Mouse (Mus musculus) heart, adult 2 months (tissue): ENCODE measurements around the gene Tanc2. TPM values are rescaled to one million over a fixed set of nuclear protein-coding genes. Genes with fewer than 3 reads are reported as not detected.

Experiments
- DNase-seq, 2 experiments: peaks; one replicate each; pipeline ENCODE4 v3.0.0; 2021
- H3K27ac ChIP-seq: fragments of 200-600 bp; 2 replicates; pipeline ENCODE4 v1.8.1; 2022
- H3K27me3 ChIP-seq: fragments of 200-500 bp; 2 replicates; pipeline ENCODE4 v1.6.1; 2012; ENCODE audit warnings: mild to moderate bottlenecking, low read length, inconsistent platforms, mixed read lengths; ENCODE audit not compliant: control insufficient read depth, insufficient read depth
- H3K36me3 ChIP-seq: fragments of 200-500 bp; 2 replicates; pipeline ENCODE4 v1.6.1; 2012; ENCODE audit warnings: low read length, inconsistent platforms; ENCODE audit not compliant: control insufficient read depth, insufficient read depth
- H3K4me1 ChIP-seq: fragments of 200-500 bp; 2 replicates; pipeline ENCODE4 v1.6.1; 2011; ENCODE audit warnings: low read length; ENCODE audit not compliant: control insufficient read depth, insufficient read depth
- H3K4me3 ChIP-seq: fragments of 200-600 bp; 2 replicates; pipeline ENCODE4 v1.8.1; 2022
- H3K79me2 ChIP-seq: fragments of 200-500 bp; replicated peaks from 2 replicates; pipeline ENCODE4 v1.6.1; 2012; ENCODE audit warnings: mild to moderate bottlenecking, inconsistent platforms, low read length, moderate library complexity, mixed read lengths; ENCODE audit not compliant: control insufficient read depth, insufficient read depth
- H3K9ac ChIP-seq: fragments of 200-500 bp; 2 replicates; pipeline ENCODE4 v1.6.1; 2012; ENCODE audit warnings: low read depth, mild to moderate bottlenecking, control low read depth, inconsistent platforms, low read length, mixed read lengths
- CTCF ChIP-seq: fragments of 200-600 bp; IDR thresholded peaks from 2 replicates; pipeline ENCODE4 v1.8.1; 2022; ENCODE audit warnings: antibody characterized with exemption, mild to moderate bottlenecking, moderate library complexity
- EP300 ChIP-seq: fragments of 200-500 bp; IDR thresholded peaks from 2 replicates; pipeline ENCODE4 v1.6.1; 2011; ENCODE audit warnings: low read depth, low read length, control low read depth; ENCODE audit not compliant: insufficient read depth
- POLR2A ChIP-seq: fragments of 200-500 bp; IDR thresholded peaks from 2 replicates; pipeline ENCODE4 v1.6.1; 2011; ENCODE audit warnings: mild to moderate bottlenecking, low read depth, low read length, control low read depth; ENCODE audit not compliant: insufficient read depth
- WGBS: fragments of 180-500 bp; shearing (Covaris S2); methylation state at CpG from one replicate; pipeline ENCODE4 v1.1.7; 2018; 5-methylcytosine and 5-hydroxymethylcytosine counted together
- intact Hi-C: fragments of 180-260 bp; cut with DNase I; formaldehyde crosslinking; loops from one replicate; pipeline ENCODE4 v1.15.1; 2025
- polyA plus RNA-seq: library from polyadenylated mRNA; depleted of rRNA; stranded (reverse); fragments of >200 nt; gene quantifications from 2 replicates; pipeline ENCODE4 v1.2.3, GENCODE M21; 2012
- total RNA-seq, 2 experiments: library from RNA; stranded (reverse); gene quantifications; 2 replicates each; pipeline ENCODE4 v1.2.3; 2021

The Tanc2 gene
- total and polyA plus RNA-seq, 3 experiments: 3.5 to 15.2 (median 11.9) TPM

DNA sequence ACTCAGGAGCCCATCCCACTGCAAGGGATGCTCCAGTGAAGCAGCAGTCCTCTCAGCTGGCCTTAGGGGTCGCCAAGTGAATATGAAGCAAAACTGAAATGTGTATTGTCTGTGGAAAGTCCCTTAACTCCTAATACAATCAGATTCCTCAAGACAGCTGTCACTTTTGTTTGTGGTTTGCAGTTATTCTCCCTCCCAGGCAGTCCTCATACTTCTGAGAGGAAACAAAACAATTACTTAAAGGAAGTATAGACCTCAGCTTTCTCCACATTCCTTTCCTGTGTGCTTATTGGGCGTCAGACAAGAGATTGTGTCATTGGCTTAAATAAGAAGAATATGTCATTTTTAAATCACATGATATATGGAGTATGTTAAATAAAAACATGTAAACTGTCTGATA lies 311.7 kb downstream of the Tanc2 start:
- 29% methylated on average over 2 of the region's 2 CpGs for WGBS
- H3K4me3 ChIP-seq: no peak overlapping the region
- H3K27ac ChIP-seq: no peak overlapping the region
- no peaks in the 10 kb centered on the region for H3K27me3 ChIP-seq
- intact Hi-C loops: loop anchor here (5.0 kb wide), 1 partner anchor 94 kb away; no protein-coding TSS in a partner anchor
- H3K79me2 ChIP-seq: no peaks in the 10 kb centered on the region
- H3K36me3 ChIP-seq: peaks cover 1% of the 10 kb centered on the region
- H3K4me1 ChIP-seq: peaks cover 2% of the 10 kb centered on the region
- TF ChIP-seq EP300: no peak
- no peak for TF ChIP-seq CTCF
- no peak for TF ChIP-seq POLR2A
- DNase-seq: no peak
- H3K9ac ChIP-seq: no peak overlapping the region

DNA sequence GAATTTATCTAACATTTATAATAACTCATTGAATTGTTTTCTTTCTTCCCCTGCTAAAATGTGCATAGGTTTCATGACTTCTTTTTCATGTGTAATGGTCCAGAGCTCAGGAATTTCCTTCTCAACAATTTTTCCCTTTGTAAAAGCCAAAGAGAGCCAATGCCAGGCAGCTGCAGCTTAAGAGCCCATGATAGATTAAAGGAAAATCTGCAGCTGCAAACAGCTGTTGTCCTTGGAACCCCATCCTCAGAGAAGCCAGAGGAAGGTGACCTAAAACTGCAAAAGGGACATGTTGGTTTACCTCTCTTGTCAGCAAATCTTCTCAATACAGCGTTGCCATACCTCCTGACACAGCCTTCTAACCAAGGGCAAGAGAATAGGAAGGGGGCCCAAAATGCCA lies 313.2 kb downstream of the Tanc2 start:
- no peak overlapping the region for H3K27ac ChIP-seq
- H3K79me2 ChIP-seq: no peaks in the 10 kb centered on the region
- DNase-seq: peak in 1 of 2 experiments; percentile 22
- H3K27me3 ChIP-seq: no peaks in the 10 kb centered on the region
- no peak for TF ChIP-seq POLR2A
- no peak for TF ChIP-seq CTCF
- TF ChIP-seq EP300: no peak
- H3K36me3 ChIP-seq: peaks cover 1% of the 10 kb centered on the region
- intact Hi-C loops: loop anchor here (5.0 kb wide), 1 partner anchor 96 kb away; no protein-coding TSS in a partner anchor
- peaks cover 2% of the 10 kb centered on the region for H3K4me1 ChIP-seq
- 76% methylated on average over 1 of the region's 1 CpGs for WGBS
- H3K9ac ChIP-seq: no peak overlapping the region
- H3K4me3 ChIP-seq: no peak overlapping the region

- Histone ChIP-seq H3K79me2 (no peaks in the 10 kb centered on the region), H3K4me1 (peaks cover 2% of the 10 kb centered on the region), H3K9ac (no peak overlapping the region), H3K36me3 (peaks cover 1% of the 10 kb centered on the region), H3K27me3 (no peaks in the 10 kb centered on the region), H3K27ac (no peak overlapping the region), H3K4me3 (no peak overlapping the region)
- WGBS: 41% methylated on average over 4 of the region's 4 CpGs
- no peak for DNase-seq
- TF ChIP-seq POLR2A: no peak
- TF ChIP-seq EP300: no peak
- intact Hi-C loops: no loop called here
These were observed 315.9 kb downstream of the Tanc2 start for GRCm38 (mm10) chr11:105905529-105906213.

DNA sequence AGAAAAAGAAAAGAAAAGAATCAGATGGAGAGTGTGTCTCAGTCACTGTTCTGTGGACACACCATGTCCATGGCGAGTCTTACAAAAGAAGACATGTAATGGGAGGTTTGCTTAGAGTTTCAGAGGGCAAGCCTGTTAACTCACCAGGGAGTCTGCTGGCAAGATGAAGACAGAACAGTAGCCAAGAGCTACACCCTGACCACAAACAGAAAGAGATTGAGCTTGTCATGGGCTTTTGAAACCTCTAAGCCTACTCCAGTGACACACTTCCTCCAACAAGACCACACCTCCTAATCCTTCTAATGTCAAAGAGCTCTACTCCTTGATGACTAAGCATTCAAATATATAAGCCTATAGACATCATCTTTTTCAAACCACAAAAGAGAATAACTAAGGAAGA lies 317.6 kb downstream of the Tanc2 start:
- TF ChIP-seq EP300: no peak
- TF ChIP-seq POLR2A: no peak
- no peak for TF ChIP-seq CTCF
- Histone ChIP-seq H3K27ac (no peak overlapping the region), H3K4me1 (peaks cover 2% of the 10 kb centered on the region), H3K79me2 (no peaks in the 10 kb centered on the region), H3K36me3 (peaks cover 2% of the 10 kb centered on the region), H3K9ac (no peak overlapping the region), H3K4me3 (no peak overlapping the region), H3K27me3 (no peaks in the 10 kb centered on the region)
- intact Hi-C loops: no loop called here
- DNase-seq: peak in 1 of 2 experiments; percentile 17
- WGBS: 67% methylated on average over 1 of the region's 1 CpGs

DNA sequence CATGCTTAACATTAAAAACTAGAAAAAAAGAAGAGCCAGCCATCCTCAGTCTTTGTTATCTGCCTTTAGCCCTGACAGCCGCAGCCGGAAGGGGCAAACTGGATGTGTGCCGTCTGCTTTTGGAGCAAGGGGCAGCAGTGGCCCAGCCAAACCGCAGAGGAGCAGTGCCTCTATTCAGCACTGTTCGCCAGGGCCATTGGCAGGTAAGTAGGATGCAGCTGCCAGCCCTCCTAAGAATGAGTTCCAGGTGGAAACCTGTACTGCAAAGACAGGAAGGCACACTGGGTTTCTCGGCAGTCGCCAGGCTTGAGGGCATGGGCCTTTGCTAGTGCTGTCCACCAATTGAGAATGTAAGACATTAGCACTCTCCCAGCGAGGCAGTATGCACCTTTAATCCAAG lies 319.1 kb downstream of the Tanc2 start:
- Histone ChIP-seq H3K4me1 (peaks cover 2% of the 10 kb centered on the region), H3K9ac (no peak overlapping the region), H3K36me3 (peaks cover 2% of the 10 kb centered on the region; the same call in 1 of the 2 replicates), H3K4me3 (no peak overlapping the region), H3K27ac (no peak overlapping the region), H3K27me3 (no peaks in the 10 kb centered on the region), H3K79me2 (no peaks in the 10 kb centered on the region)
- no peak for DNase-seq
- intact Hi-C loops: no loop called here
- TF ChIP-seq POLR2A (no peak), EP300 (no peak), CTCF (no peak)
- WGBS: 86% methylated on average over 8 of the region's 8 CpGs

DNA sequence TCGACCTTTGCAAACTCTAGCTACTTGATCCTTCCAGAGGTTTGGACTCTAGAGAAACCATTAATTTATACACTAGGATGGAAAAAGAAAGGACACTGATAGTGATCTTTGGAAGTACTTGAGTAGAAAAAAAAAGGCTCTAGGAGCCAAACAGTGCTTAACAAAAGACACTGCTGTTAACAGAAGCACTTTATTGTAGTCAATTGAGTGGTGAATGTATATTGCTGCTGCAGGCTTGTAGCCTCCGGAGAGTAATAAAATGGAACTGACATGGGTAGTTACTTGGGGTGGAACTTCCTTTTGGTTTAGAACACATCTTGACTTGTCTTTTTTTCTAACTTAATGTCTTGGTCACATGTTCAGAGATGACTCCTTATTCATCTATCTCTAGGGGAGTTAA lies 319.8 kb downstream of the Tanc2 start:
- intact Hi-C loops: loop anchor here (2.0 to 5.0 kb wide), 5 partner anchors 223 to 1142 kb away; no protein-coding TSS in a partner anchor
- peaks cover 2% of the 10 kb centered on the region for H3K4me1 ChIP-seq
- H3K36me3 ChIP-seq: peaks cover 2% of the 10 kb centered on the region; the same call in 1 of the 2 replicates
- WGBS: 75% methylated on average over 2 of the region's 2 CpGs
- H3K4me3 ChIP-seq: no peak overlapping the region
- H3K27ac ChIP-seq: no peak overlapping the region
- DNase-seq: no peak
- TF ChIP-seq CTCF (no peak), EP300 (no peak), POLR2A (no peak)
- no peaks in the 10 kb centered on the region for H3K27me3 ChIP-seq
- no peak overlapping the region for H3K9ac ChIP-seq
- no peaks in the 10 kb centered on the region for H3K79me2 ChIP-seq
